Mouse (Mus musculus): ENCODE data around the gene Rpl36. TPM values are rescaled to one million over a fixed set of nuclear protein-coding genes. Genes with fewer than 3 reads are reported as not detected.

Gene Rpl36
- polyA plus RNA-seq, 1 experiment: 4,005 TPM

DNA sequence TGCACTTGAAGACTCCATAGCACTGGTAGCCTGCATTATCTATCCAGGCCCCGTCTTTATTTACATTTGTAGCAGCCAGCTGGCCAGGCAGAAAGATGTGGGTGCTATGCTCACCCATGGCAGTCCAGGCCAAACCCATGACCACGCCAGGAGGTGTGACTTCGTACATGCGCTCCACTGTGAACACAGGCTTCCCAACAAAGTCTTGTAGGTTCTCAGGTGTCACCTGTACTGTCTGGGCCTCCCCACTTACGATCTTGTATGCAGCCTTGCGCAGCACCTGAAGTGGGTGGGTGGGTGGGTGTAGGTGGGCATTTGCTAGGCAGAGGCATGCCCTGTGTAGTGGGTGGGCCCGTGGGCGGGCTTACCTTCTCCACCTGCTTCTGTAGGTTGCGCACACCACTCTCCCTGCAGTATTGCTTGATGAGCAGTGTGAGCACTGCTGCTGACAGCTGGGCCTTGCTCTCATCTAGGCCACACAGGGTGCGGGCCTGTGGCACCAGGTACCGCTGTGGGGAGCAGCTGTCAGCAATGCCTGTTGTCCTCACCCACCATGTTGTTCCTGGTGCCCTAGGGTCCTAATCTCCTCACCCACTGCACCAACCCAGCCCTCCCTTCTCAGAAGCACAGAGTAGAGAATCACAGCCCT, 2.0 kb downstream of the Rpl36 start:
- Histone ChIP-seq H3K36me3 (ENCODE audit: control insufficient read depth, insufficient read depth) (peaks cover 63% of the 10 kb centered on the region), H3K4me3 (ENCODE audit: insufficient read depth, poor library complexity, severe bottlenecking) (peak overlapping the region; percentile 71)

DNA sequence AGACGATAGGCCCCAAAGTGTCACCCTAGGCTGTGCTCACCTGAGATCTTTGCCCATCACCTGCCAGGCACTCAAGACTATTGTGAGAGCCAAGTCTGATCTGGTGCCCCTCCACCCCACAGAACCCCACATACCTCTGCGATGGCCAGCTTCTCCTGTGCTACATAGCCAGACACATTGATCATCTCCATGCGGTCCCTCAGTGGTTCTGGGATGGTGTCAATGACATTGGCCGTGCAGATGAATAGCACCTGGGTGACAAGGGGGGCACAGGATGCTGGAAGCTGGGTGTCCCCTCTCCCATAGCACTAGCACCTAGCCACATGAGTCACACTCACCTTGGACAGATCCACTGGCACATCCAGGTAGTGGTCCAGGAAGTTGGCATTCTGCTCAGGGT, 2.6 kb downstream of the Rpl36 start:
- Histone ChIP-seq H3K27me3 (ENCODE audit: control insufficient read depth, insufficient read depth, insufficient read length) (no peaks in the 10 kb centered on the region), H3K4me3 (ENCODE audit: insufficient read depth, poor library complexity, severe bottlenecking) (no peak overlapping the region), H3K79me3 (ENCODE audit: low read depth) (peaks cover 40% of the 10 kb centered on the region), H3ac (ENCODE audit: control insufficient read depth, insufficient read length, low read depth) (no peak overlapping the region), H3K79me2 (ENCODE audit: control insufficient read depth, insufficient read depth) (peaks cover 55% of the 10 kb centered on the region), H3K36me3 (ENCODE audit: control insufficient read depth, insufficient read depth) (peaks cover 69% of the 10 kb centered on the region)
- TF ChIP-seq USF1 (IDR thresholded peaks at IDR 0.05; ENCODE audit: low read depth): no peak
- TF ChIP-seq FOSL1 (IDR thresholded peaks at IDR 0.05; ENCODE audit: insufficient read depth, low read length, poor library complexity, severe bottlenecking): no peak
- TF ChIP-seq CEBPB (IDR thresholded peaks at IDR 0.05; ENCODE audit: low read depth): no peak
- TF ChIP-seq MYOG (IDR thresholded peaks at IDR 0.05; ENCODE audit: control insufficient read depth, extremely low read depth, insufficient read length): no peak
- TF ChIP-seq MYOD1 (IDR thresholded peaks at IDR 0.05; ENCODE audit: control insufficient read depth, insufficient read length, low read depth): no peak
- TF ChIP-seq CTCF (IDR thresholded peaks at IDR 0.05; ENCODE audit: control insufficient read depth, insufficient read depth, insufficient read length): no peak
- TF ChIP-seq MAX (IDR thresholded peaks at IDR 0.05): no peak

More for the DNA sequence above, 2.0 kb downstream of the Rpl36 start:
- Histone ChIP-seq H3ac (ENCODE audit: control insufficient read depth, insufficient read length, low read depth) (peak overlapping the region; percentile 20), H3K79me2 (ENCODE audit: control insufficient read depth, insufficient read depth) (peaks cover 60% of the 10 kb centered on the region), H3K79me3 (ENCODE audit: low read depth) (peaks cover 40% of the 10 kb centered on the region), H3K27me3 (ENCODE audit: control insufficient read depth, insufficient read depth, insufficient read length) (no peaks in the 10 kb centered on the region)
- TF ChIP-seq FOSL1 (IDR thresholded peaks at IDR 0.05; ENCODE audit: insufficient read depth, low read length, poor library complexity, severe bottlenecking) (no peak), USF1 (IDR thresholded peaks at IDR 0.05; ENCODE audit: low read depth) (no peak), MYOD1 (IDR thresholded peaks at IDR 0.05; ENCODE audit: control insufficient read depth, insufficient read length, low read depth) (no peak), MAX (IDR thresholded peaks at IDR 0.05) (no peak), CEBPB (IDR thresholded peaks at IDR 0.05; ENCODE audit: low read depth) (no peak), MYOG (IDR thresholded peaks at IDR 0.05; ENCODE audit: control insufficient read depth, extremely low read depth, insufficient read length) (no peak), CTCF (IDR thresholded peaks at IDR 0.05; ENCODE audit: control insufficient read depth, insufficient read depth, insufficient read length) (no peak)

DNA sequence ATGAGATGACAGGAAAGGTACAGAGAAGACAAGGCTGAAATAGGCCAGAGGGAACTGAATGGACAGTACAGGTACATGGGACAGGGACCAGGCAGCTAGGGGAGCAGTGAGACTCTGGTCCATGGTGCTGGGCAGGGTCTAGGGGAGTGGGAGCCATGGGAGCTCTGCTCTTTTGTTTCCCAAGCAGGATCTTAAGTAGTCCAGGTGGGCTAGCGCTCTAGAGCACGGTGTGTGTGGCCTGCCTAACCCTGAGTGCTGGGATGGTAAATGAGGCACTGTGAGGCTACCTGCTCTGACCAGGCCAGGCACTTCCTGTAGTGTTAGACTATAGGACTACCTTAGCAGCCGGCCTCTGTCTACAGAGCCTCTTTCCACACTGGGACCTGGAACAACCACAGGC, 3.5 kb downstream of the Rpl36 start:
- Histone ChIP-seq H3K79me2 (ENCODE audit: control insufficient read depth, insufficient read depth) (peaks cover 55% of the 10 kb centered on the region), H3K27me3 (ENCODE audit: control insufficient read depth, insufficient read depth, insufficient read length) (no peaks in the 10 kb centered on the region), H3K36me3 (ENCODE audit: control insufficient read depth, insufficient read depth) (peaks cover 73% of the 10 kb centered on the region), H3K4me3 (ENCODE audit: insufficient read depth, poor library complexity, severe bottlenecking) (no peak overlapping the region), H3K79me3 (ENCODE audit: low read depth) (peaks cover 40% of the 10 kb centered on the region), H3ac (ENCODE audit: control insufficient read depth, insufficient read length, low read depth) (no peak overlapping the region)
- TF ChIP-seq FOSL1 (IDR thresholded peaks at IDR 0.05; ENCODE audit: insufficient read depth, low read length, poor library complexity, severe bottlenecking) (no peak), MYOD1 (IDR thresholded peaks at IDR 0.05; ENCODE audit: control insufficient read depth, insufficient read length, low read depth) (no peak), MAX (IDR thresholded peaks at IDR 0.05) (no peak), CTCF (IDR thresholded peaks at IDR 0.05; ENCODE audit: control insufficient read depth, insufficient read depth, insufficient read length) (no peak), MYOG (IDR thresholded peaks at IDR 0.05; ENCODE audit: control insufficient read depth, extremely low read depth, insufficient read length) (no peak), CEBPB (IDR thresholded peaks at IDR 0.05; ENCODE audit: low read depth) (no peak), USF1 (IDR thresholded peaks at IDR 0.05; ENCODE audit: low read depth) (no peak)

DNA sequence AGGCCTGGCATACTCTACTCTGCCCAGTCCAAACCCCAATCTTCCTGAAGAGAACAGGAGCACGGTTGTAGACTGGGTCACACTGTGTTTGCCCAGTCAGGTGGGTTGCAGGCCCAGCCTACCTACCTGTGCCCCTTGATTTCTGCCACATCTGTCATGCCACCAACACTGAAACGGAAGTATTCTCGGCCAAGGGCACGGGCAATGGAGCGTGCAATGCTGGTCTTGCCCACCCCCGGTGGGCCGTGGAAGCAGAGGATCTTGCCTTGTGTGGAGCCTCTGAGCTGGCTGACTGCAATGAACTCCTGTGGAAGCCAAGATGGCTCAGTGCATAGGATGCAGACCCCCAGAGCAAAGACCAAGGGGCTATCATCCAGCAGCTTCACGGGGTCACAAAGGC, 4.4 kb downstream of the Rpl36 start:
- no peaks in the 10 kb centered on the region for H3K27me3 ChIP-seq (ENCODE audit: control insufficient read depth, insufficient read depth, insufficient read length)
- TF ChIP-seq CEBPB (IDR thresholded peaks at IDR 0.05; ENCODE audit: low read depth) (no peak), MAX (IDR thresholded peaks at IDR 0.05) (no peak), FOSL1 (IDR thresholded peaks at IDR 0.05; ENCODE audit: insufficient read depth, low read length, poor library complexity, severe bottlenecking) (no peak), MYOG (IDR thresholded peaks at IDR 0.05; ENCODE audit: control insufficient read depth, extremely low read depth, insufficient read length) (no peak), CTCF (IDR thresholded peaks at IDR 0.05; ENCODE audit: control insufficient read depth, insufficient read depth, insufficient read length) (no peak), USF1 (IDR thresholded peaks at IDR 0.05; ENCODE audit: low read depth) (no peak), MYOD1 (IDR thresholded peaks at IDR 0.05; ENCODE audit: control insufficient read depth, insufficient read length, low read depth) (no peak)
- peaks cover 40% of the 10 kb centered on the region for H3K79me3 ChIP-seq (ENCODE audit: low read depth)
- no peak overlapping the region for H3ac ChIP-seq (ENCODE audit: control insufficient read depth, insufficient read length, low read depth)
- no peak overlapping the region for H3K4me3 ChIP-seq (ENCODE audit: insufficient read depth, poor library complexity, severe bottlenecking)
- H3K79me2 ChIP-seq (ENCODE audit: control insufficient read depth, insufficient read depth): peaks cover 63% of the 10 kb centered on the region
- peaks cover 82% of the 10 kb centered on the region for H3K36me3 ChIP-seq (ENCODE audit: control insufficient read depth, insufficient read depth)

DNA sequence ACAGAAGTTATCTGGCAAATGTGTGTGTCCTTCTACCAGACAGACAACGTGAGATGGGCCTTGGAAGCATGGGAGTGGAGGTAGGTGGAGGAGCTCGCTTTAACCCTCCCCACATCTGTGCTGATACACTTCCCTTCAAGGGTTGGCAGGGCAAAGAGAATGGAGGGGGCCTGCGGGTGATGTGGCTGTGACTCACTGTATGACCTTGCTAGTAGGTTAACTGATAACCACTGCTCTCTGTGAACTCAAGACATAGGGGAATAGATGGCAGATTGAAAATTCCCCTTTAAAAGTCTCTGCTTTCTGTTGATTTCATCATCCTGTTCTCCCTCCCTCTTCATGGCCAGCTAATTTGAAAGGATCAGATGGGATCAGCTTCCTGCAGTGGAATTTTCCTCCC, 12.3 kb downstream of the Rpl36 start:
- H3K79me2 ChIP-seq (ENCODE audit: control insufficient read depth, insufficient read depth): peaks cover 49% of the 10 kb centered on the region
- TF ChIP-seq MYOD1 (IDR thresholded peaks at IDR 0.05; ENCODE audit: control insufficient read depth, insufficient read length, low read depth): no peak
- TF ChIP-seq FOSL1 (IDR thresholded peaks at IDR 0.05; ENCODE audit: insufficient read depth, low read length, poor library complexity, severe bottlenecking): no peak
- TF ChIP-seq MYOG (IDR thresholded peaks at IDR 0.05; ENCODE audit: control insufficient read depth, extremely low read depth, insufficient read length): no peak
- no peak for TF ChIP-seq USF1 (IDR thresholded peaks at IDR 0.05; ENCODE audit: low read depth)
- TF ChIP-seq MAX (IDR thresholded peaks at IDR 0.05): no peak
- TF ChIP-seq CEBPB (IDR thresholded peaks at IDR 0.05; ENCODE audit: low read depth): no peak
- no peak for TF ChIP-seq CTCF (IDR thresholded peaks at IDR 0.05; ENCODE audit: control insufficient read depth, insufficient read depth, insufficient read length)

More for the DNA sequence above, 12.3 kb downstream of the Rpl36 start:
- Histone ChIP-seq H3K27me3 (ENCODE audit: control insufficient read depth, insufficient read depth, insufficient read length) (no peaks in the 10 kb centered on the region), H3K79me3 (ENCODE audit: low read depth) (peaks cover 31% of the 10 kb centered on the region), H3K36me3 (ENCODE audit: control insufficient read depth, insufficient read depth) (peaks cover 30% of the 10 kb centered on the region), H3ac (ENCODE audit: control insufficient read depth, insufficient read length, low read depth) (peak overlapping the region; percentile 27), H3K4me3 (ENCODE audit: insufficient read depth, poor library complexity, severe bottlenecking) (peak overlapping the region; percentile 94)

Measured in C2C12 (cell line).